Mouse (Mus musculus) lung, adult 2 months (tissue): ENCODE measurements at regions not wholly inside any gene's neighbourhood (a gene's known extent, or its start where the extent isn't known, plus 50 kb on each side); places are given as distances from the start of the nearest gene placed in this dataset.
A peak's percentile ranks its signal among the peaks of the same experiment; 100 is the strongest.
"Not testable (repeated sequence)": the region's sequence is repeated elsewhere in the genome, so short reads cannot be mapped to it uniquely, and the experiment has no call there.

Experiments
- DNase-seq: peaks from one replicate; pipeline ENCODE4 v3.0.0; 2022
- H3K4me1 ChIP-seq: fragments of 200-500 bp; 2 replicates; pipeline ENCODE4 v1.6.1; 2011; ENCODE audit warnings: low read length; ENCODE audit not compliant: control insufficient read depth, insufficient read depth
- H3K4me3 ChIP-seq: fragments of 200-500 bp; replicated peaks from 2 replicates; pipeline ENCODE3; 2011; ENCODE audit warnings: low read depth, mild to moderate bottlenecking, control low read depth, low read length; ENCODE audit errors: extremely low read depth
- CTCF ChIP-seq: fragments of 200-500 bp; IDR thresholded peaks from 2 replicates; pipeline ENCODE4 v1.5.1; 2011; ENCODE audit warnings: mild to moderate bottlenecking, low read length, control low read depth; ENCODE audit not compliant: insufficient read depth
- POLR2A ChIP-seq: fragments of 200-500 bp; IDR thresholded peaks from 2 replicates; pipeline ENCODE4 v1.6.1; 2011; ENCODE audit warnings: low read depth, mild to moderate bottlenecking, control low read depth, low read length, borderline replicate concordance; ENCODE audit errors: extremely low read depth
- WGBS: fragments of 180-500 bp; shearing (Covaris S2); methylation state at CpG from one replicate; pipeline ENCODE4 v1.1.7; 2018; 5-methylcytosine and 5-hydroxymethylcytosine counted together

GRCm38 (mm10) chr9:32937391-32937790, 301.4 kb downstream of the Ets1 start:
- no peak overlapping the region for H3K4me3 ChIP-seq
- no peak for DNase-seq
- H3K4me1 ChIP-seq = peaks cover 21% of the 10 kb centered on the region
- 57% methylated on average over 7 of the region's 7 CpGs for WGBS
- TF ChIP-seq POLR2A (no peak), CTCF (no peak)

GRCm38 (mm10) chr9:32938857-32939256, 302.8 kb downstream of the Ets1 start:
- TF ChIP-seq POLR2A = no peak
- TF ChIP-seq CTCF = no peak
- H3K4me1 ChIP-seq = peaks cover 14% of the 10 kb centered on the region
- no peak overlapping the region for H3K4me3 ChIP-seq
- 64% methylated on average over 6 of the region's 6 CpGs for WGBS
- DNase-seq = no peak

- 92% methylated on average over 3 of the region's 3 CpGs for WGBS
- H3K4me3 ChIP-seq = no peak overlapping the region
Observed at GRCm38 (mm10) chr9:32939626-32940025, 303.6 kb downstream of the Ets1 start.

GRCm38 (mm10) chr9:32940111-32940813, 304.2 kb downstream of the Ets1 start:
- WGBS = 15% methylated on average over 19 of the region's 19 CpGs
- no peak for TF ChIP-seq POLR2A
- TF ChIP-seq CTCF = peak; percentile 60
- peak; percentile 75 for DNase-seq
- H3K4me3 ChIP-seq = peak overlapping the region; percentile 70
- H3K4me1 ChIP-seq = peaks cover 11% of the 10 kb centered on the region

More at GRCm38 (mm10) chr9:32939626-32940025, 303.6 kb downstream of the Ets1 start:
- DNase-seq = no peak
- no peak for TF ChIP-seq POLR2A
- no peak for TF ChIP-seq CTCF
- peaks cover 11% of the 10 kb centered on the region for H3K4me1 ChIP-seq

- Histone ChIP-seq H3K4me3 (no peak overlapping the region), H3K4me1 (peaks cover 11% of the 10 kb centered on the region)
- DNase-seq = no peak
- WGBS = 16% methylated on average over 12 of the region's 12 CpGs
- no peak for TF ChIP-seq POLR2A
- TF ChIP-seq CTCF = no peak
Observed at GRCm38 (mm10) chr9:32940919-32941767, 305.1 kb downstream of the Ets1 start.

- no peak for DNase-seq
- TF ChIP-seq CTCF = no peak
- no peak for TF ChIP-seq POLR2A
- Histone ChIP-seq H3K4me1 (peaks cover 11% of the 10 kb centered on the region), H3K4me3 (no peak overlapping the region)
Observed at GRCm38 (mm10) chr9:32941768-32942030, 305.7 kb downstream of the Ets1 start.

- no peak for DNase-seq
- Histone ChIP-seq H3K4me1 (peaks cover 2% of the 10 kb centered on the region; the same call in 1 of the 2 replicates), H3K4me3 (no peak overlapping the region)
- TF ChIP-seq CTCF (no peak), POLR2A (no peak)
- 76% methylated on average over 3 of the region's 3 CpGs for WGBS
Observed at GRCm38 (mm10) chr9:32947221-32947620, 311.2 kb downstream of the Ets1 start.

- TF ChIP-seq POLR2A (no peak), CTCF (no peak)
- WGBS = 35% methylated on average over 3 of the region's 3 CpGs
- Histone ChIP-seq H3K4me3 (no peak overlapping the region), H3K4me1 (peaks cover 2% of the 10 kb centered on the region; the same call in 1 of the 2 replicates)
- no peak for DNase-seq
Observed at GRCm38 (mm10) chr9:32949036-32949435, 313.0 kb downstream of the Ets1 start.

GRCm38 (mm10) chr9:32958716-32959115, 322.7 kb downstream of the Ets1 start:
- DNase-seq = no peak
- TF ChIP-seq CTCF (no peak), POLR2A (no peak)
- Histone ChIP-seq H3K4me3 (no peak overlapping the region), H3K4me1 (no peaks in the 10 kb centered on the region)
- WGBS = 48% methylated on average over 3 of the region's 3 CpGs

GRCm38 (mm10) chr9:32959468-32959867, 323.4 kb downstream of the Ets1 start:
- H3K4me1 ChIP-seq, H3K4me3 ChIP-seq, DNase-seq: not testable (repeated sequence)
